Mouse (Mus musculus) colon, adult 2 months (tissue): ENCODE data around the gene Commd8. TPM values are rescaled to one million over a fixed set of nuclear protein-coding genes. Genes with fewer than 3 reads are reported as not detected.

ENCODE experiments used
- polyA plus RNA-seq: library from polyadenylated mRNA; depleted of rRNA; stranded (reverse); fragments of >200 nt; gene quantifications from 2 replicates; pipeline ENCODE4 v1.2.3, GENCODE M21; 2012; rRNA removed

Gene Commd8
- 2.0 and 2.6 TPM in 2 replicates for polyA plus RNA-seq

GRCm38 (mm10) chr5:72167594-72168284 is at the start of gene Commd8:
Gene Commd8, minus strand, starts transcription at chr5:72168189.

